Mouse (Mus musculus): ENCODE results near the gene Ccdc146.

DNA sequence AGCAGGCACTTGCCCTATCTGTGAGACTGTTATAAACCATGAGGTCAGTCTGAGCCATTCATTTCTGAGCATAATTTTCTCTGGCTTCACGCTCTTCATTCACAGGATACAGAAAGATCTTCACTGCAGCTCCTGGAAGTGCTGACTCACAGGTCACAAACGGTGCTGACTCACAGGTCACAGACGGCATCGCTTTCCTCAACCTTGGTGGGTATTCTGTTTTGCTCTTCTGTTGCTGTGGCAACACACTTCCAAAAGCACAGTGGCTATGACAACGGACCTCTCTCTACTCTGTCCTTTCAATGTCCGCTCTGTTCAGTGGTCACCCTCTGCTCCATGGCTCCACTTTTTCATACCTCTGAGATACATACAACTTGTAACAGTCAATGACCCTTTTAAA lies 177.7 kb downstream of the Ccdc146 start:
- TF ChIP-seq CTCF (conservative IDR thresholded peaks at IDR 0.05; ENCODE audit: low read length) (no peak), NANOG (IDR thresholded peaks at IDR 0.05; ENCODE audit: borderline replicate concordance, low read length) (no peak)
